ENCODE assay signal across 17 mouse cellular contexts in the genomic region with DNA sequence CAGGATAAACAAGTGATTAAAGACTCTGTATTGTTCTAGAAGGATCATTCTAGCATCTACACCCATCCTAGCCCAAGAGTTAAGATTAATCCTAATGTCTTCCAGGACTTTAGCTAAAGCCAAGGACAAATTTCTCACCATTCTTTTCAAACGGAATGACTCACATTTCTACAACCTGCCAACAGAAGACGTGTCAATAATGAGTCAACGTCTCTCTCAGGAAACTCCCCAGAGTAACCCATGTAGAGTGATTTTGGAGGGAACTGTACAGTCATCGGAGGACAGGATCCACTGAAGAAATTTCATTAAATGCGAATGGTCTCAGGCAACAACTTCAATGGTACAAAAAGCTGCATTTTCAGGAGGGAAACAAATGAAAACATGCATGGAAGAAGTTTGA.
A peak's percentile ranks its signal among the peaks of the same experiment; 100 is the strongest.
DNase-seq lines count a peak whose midpoint lies in the region; ATAC-seq and TF ChIP-seq lines count a peak whose summit lies in the region.
"Had no signal": no experiment of that assay in that cellular context is flagged by ENCODE, and none has a peak within 500 bp of the region (broad histone marks: within the 10 kb centered on the region; RNA-seq: fewer than 3 reads in every experiment).

No protein-coding gene starts in this region.

- intact Hi-C loops in heart, postnatal 10 days (cut with DNase I): no loop called here

- TF ChIP-seq CTCF in stomach, postnatal 0 days (IDR thresholded peaks at IDR 0.05; ENCODE audit: low read depth): no peak

- WGBS in heart, embryonic 12.5 days: 61% methylated on average over 5 of the region's 5 CpGs
- WGBS in stomach, postnatal 0 days: 47% methylated on average over 5 of the region's 5 CpGs

- H3K4me2 ChIP-seq in heart, embryonic 12.5 days: no peak overlapping the region
- peak overlapping the region; percentile 70 for H3K4me2 ChIP-seq in myocyte (ENCODE audit: low read depth)
- H3K4me2 ChIP-seq in stomach, postnatal 0 days (replicated peaks; ENCODE audit: low read depth): no peak overlapping the region
- H3K4me2 ChIP-seq: forebrain, embryonic 12.5 days had no signal

- H3K4me3 ChIP-seq in heart, embryonic 12.5 days: no peak overlapping the region
- no peak overlapping the region for H3K4me3 ChIP-seq in myocyte
- H3K4me3 ChIP-seq in stomach, postnatal 0 days (ENCODE audit: low read depth, low read length): no peak overlapping the region
- H3K4me3 ChIP-seq: forebrain, embryonic 12.5 days; layer of hippocampus, adult 2 months had no signal

- no peaks in the 10 kb centered on the region for H3K36me3 ChIP-seq in heart, embryonic 12.5 days
- H3K36me3 ChIP-seq in myocyte (ENCODE audit: control insufficient read depth, insufficient read depth): no peaks in the 10 kb centered on the region
- no peaks in the 10 kb centered on the region for H3K36me3 ChIP-seq in stomach, postnatal 0 days (ENCODE audit: control insufficient read depth, insufficient read depth, low read length)
- H3K36me3 ChIP-seq: forebrain, embryonic 12.5 days had no signal

- H3K79me2 ChIP-seq in myocyte (ENCODE audit: control insufficient read depth, insufficient read depth): no peaks in the 10 kb centered on the region

- no peaks in the 10 kb centered on the region for H3K27me3 ChIP-seq in heart, embryonic 12.5 days (replicated peaks)
- no peaks in the 10 kb centered on the region for H3K27me3 ChIP-seq in myocyte (ENCODE audit: control insufficient read depth, insufficient read depth, insufficient read length)
- no peaks in the 10 kb centered on the region for H3K27me3 ChIP-seq in stomach, postnatal 0 days (ENCODE audit: control insufficient read depth, insufficient read depth, low read length)
- H3K27me3 ChIP-seq: forebrain, embryonic 12.5 days had no signal

- TF ChIP-seq EP300 in stomach, postnatal 0 days (optimal IDR thresholded peaks at IDR 0.05): no peak

- no peak for TF ChIP-seq POLR2A in myocyte (IDR thresholded peaks at IDR 0.05; ENCODE audit: insufficient read length, low read depth)

- H3ac ChIP-seq in myocyte (ENCODE audit: control insufficient read depth, insufficient read length): no peak overlapping the region

- ATAC-seq in heart, embryonic 12.5 days (ENCODE audit: insufficient number of reproducible peaks, low FRiP score): no peak
- ATAC-seq in stomach, postnatal 0 days (ENCODE audit: low FRiP score, low TSS enrichment): no peak
- ATAC-seq: liver, postnatal 0 days had no signal

- H3K27ac ChIP-seq in heart, embryonic 12.5 days (ENCODE audit: poor library complexity, severe bottlenecking): no peak overlapping the region
- H3K27ac ChIP-seq in stomach, postnatal 0 days (replicated peaks): no peak overlapping the region
- H3K27ac ChIP-seq: forebrain, embryonic 12.5 days; layer of hippocampus, adult 2 months had no signal

- no peaks in the 10 kb centered on the region for H3K9me3 ChIP-seq in heart, embryonic 12.5 days (replicated peaks)
- no peaks in the 10 kb centered on the region for H3K9me3 ChIP-seq in stomach, postnatal 0 days (ENCODE audit: control insufficient read depth, low read length)
- H3K9me3 ChIP-seq: forebrain, embryonic 12.5 days had no signal

- no peaks in the 10 kb centered on the region for H3K4me1 ChIP-seq in heart, embryonic 12.5 days (replicated peaks)
- no peaks in the 10 kb centered on the region for H3K4me1 ChIP-seq in stomach, postnatal 0 days (replicated peaks; ENCODE audit: control insufficient read depth, insufficient read depth)
- H3K4me1 ChIP-seq: forebrain, embryonic 12.5 days had no signal

- DNase-seq in adrenal gland, postnatal 10 days: peak; percentile 2
- DNase-seq in adrenal gland, postnatal 4 days (ENCODE audit: low spot score in 2 of 2): no peak
- DNase-seq in heart, postnatal 10 days: peak; percentile 24 to 32
- peak; percentile 83 for DNase-seq in NIH3T3 (ENCODE audit: low read depth)
- no peak for DNase-seq in retina, embryonic 14.5 days (ENCODE audit: low spot score)
- DNase-seq in stomach, postnatal 0 days (ENCODE audit: low spot score): no peak
- DNase-seq: B cell, adult 2 months; cerebellum, adult 2 months; kidney, adult 18-20 months; kidney, postnatal 14 days; liver, postnatal 0 days; lung, postnatal 36 days; thymus, postnatal 36 days had no signal

- no peak overlapping the region for H3K9ac ChIP-seq in heart, embryonic 12.5 days
- H3K9ac ChIP-seq in stomach, postnatal 0 days (ENCODE audit: low read length): no peak overlapping the region
- H3K9ac ChIP-seq: forebrain, embryonic 12.5 days; liver, postnatal 0 days had no signal

TF ChIP-seq in myocyte, 11 proteins besides CTCF, POLR2A, EP300 and RAD21:
- no peak for TF ChIP-seq CEBPB (IDR thresholded peaks at IDR 0.05; ENCODE audit: insufficient read depth, poor library complexity, severe bottlenecking)
- TF ChIP-seq TCF3 (IDR thresholded peaks at IDR 0.05; ENCODE audit: insufficient read length, low read depth): no peak
- no peak for TF ChIP-seq POLR2AphosphoS2 (IDR thresholded peaks at IDR 0.05; ENCODE audit: insufficient read length, low read depth)
- TF ChIP-seq SRF (IDR thresholded peaks at IDR 0.05; ENCODE audit: control insufficient read depth, insufficient read length, low read depth): no peak
- no peak for TF ChIP-seq MYOG (IDR thresholded peaks at IDR 0.05; ENCODE audit: control insufficient read depth in 1 of 3, insufficient read depth in 1 of 3, insufficient read length in 2 of 3, low read depth in 2 of 3)
- TF ChIP-seq REST (IDR thresholded peaks at IDR 0.05; ENCODE audit: insufficient read depth, insufficient read length): no peak
- no peak for TF ChIP-seq MAX (IDR thresholded peaks at IDR 0.05; ENCODE audit: low read depth)
- TF ChIP-seq MYOD1 (IDR thresholded peaks at IDR 0.05; ENCODE audit: control insufficient read depth in 1 of 3, insufficient read length in 2 of 3, low read depth in 2 of 3): no peak
- TF ChIP-seq E2F4 (IDR thresholded peaks at IDR 0.05; ENCODE audit: insufficient read depth): no peak
- TF ChIP-seq TCF12 (IDR thresholded peaks at IDR 0.05; ENCODE audit: insufficient read depth, poor library complexity, severe bottlenecking): no peak
- TF ChIP-seq USF1 (IDR thresholded peaks at IDR 0.05; ENCODE audit: low read depth): no peak

Comparison
In these comparisons a context has a peak if more than half of its experiments do, and no peak if none do; other contexts are left out.
1. DNase-seq: peak in adrenal gland, postnatal 10 days (single experiment), heart, postnatal 10 days (2 of 2) and NIH3T3 (single experiment); none in adrenal gland, postnatal 4 days (0 of 2), retina, embryonic 14.5 days (single experiment) and stomach, postnatal 0 days (single experiment).